Mouse (Mus musculus) embryonic facial prominence, embryonic 14.5 days (tissue): Measurements from ENCODE around the gene Immp2l. TPM values are rescaled to one million over a fixed set of nuclear protein-coding genes. Genes with fewer than 3 reads are reported as not detected.
"Not testable (repeated sequence)": the region's sequence is repeated elsewhere in the genome, so short reads cannot be mapped to it uniquely, and the experiment has no call there.

Experiments
- ATAC-seq: fragments of 200-750 bp; cut with Nextera tagmentation; 2 replicates; pipeline ENCODE4 v1.8.0; 2017; ENCODE audit warnings: low read depth, moderate number of reproducible peaks, moderate TSS enrichment
- DNase-seq: peaks from one replicate; pipeline ENCODE4 v3.0.0-alpha.2; 2015; ENCODE audit warnings: low spot score
- H3K27ac ChIP-seq: fragments of 300-500 bp; sonication (generic); replicated peaks from 2 replicates; pipeline ENCODE4 v1.5.1; 2014; ENCODE audit warnings: low read depth, mild to moderate bottlenecking, low read length, moderate library complexity
- H3K27me3 ChIP-seq: fragments of 300-500 bp; sonication (generic); replicated peaks from 2 replicates; pipeline ENCODE4 v1.6.1; 2014; ENCODE audit warnings: low read length; ENCODE audit not compliant: control insufficient read depth, insufficient read depth
- H3K36me3 ChIP-seq: fragments of 300-500 bp; sonication (generic); 2 replicates; pipeline ENCODE4 v1.6.1; 2014; ENCODE audit warnings: low read length, mixed read lengths; ENCODE audit not compliant: control insufficient read depth, insufficient read depth
- H3K4me1 ChIP-seq: fragments of 300-500 bp; sonication (generic); 2 replicates; pipeline ENCODE4 v1.6.1; 2014; ENCODE audit warnings: antibody characterized with exemption, low read length; ENCODE audit not compliant: control insufficient read depth, insufficient read depth
- H3K4me2 ChIP-seq: fragments of 300-500 bp; sonication (generic); 2 replicates; pipeline ENCODE4 v1.6.1; 2014; ENCODE audit warnings: low read depth, mild to moderate bottlenecking, low read length, moderate library complexity, mixed read lengths
- H3K4me3 ChIP-seq: fragments of 300-500 bp; sonication (generic); 2 replicates; pipeline ENCODE4 v1.5.1; 2014; ENCODE audit warnings: low read depth, mild to moderate bottlenecking, low read length
- H3K9ac ChIP-seq: fragments of 300-500 bp; sonication (generic); 2 replicates; pipeline ENCODE4 v1.6.1; 2014; ENCODE audit warnings: low read depth, mild to moderate bottlenecking, low read length, moderate library complexity, mixed read lengths
- H3K9me3 ChIP-seq: fragments of 300-500 bp; sonication (generic); 2 replicates; pipeline ENCODE4 v1.6.1; 2016; ENCODE audit warnings: low read length; ENCODE audit not compliant: control insufficient read depth
- WGBS: fragments of 180-500 bp; shearing (Covaris S2); extraction: QIAGEN DNeasy Blood & Tissue Kit; methylation state at CpG from one replicate; pipeline ENCODE4 v1.1.7; 2014; 5-methylcytosine and 5-hydroxymethylcytosine counted together
- polyA plus RNA-seq: library from polyadenylated mRNA; unstranded; fragments of >200 nt; fragmentation: Nextera tagmentation; extraction: Ambion mirVana; gene quantifications from 2 replicates; pipeline ENCODE4 v1.2.1, GENCODE M21; 2014

The Immp2l gene
- polyA plus RNA-seq, 1 experiment from 2014 or later, result 15.9 TPM

DNA sequence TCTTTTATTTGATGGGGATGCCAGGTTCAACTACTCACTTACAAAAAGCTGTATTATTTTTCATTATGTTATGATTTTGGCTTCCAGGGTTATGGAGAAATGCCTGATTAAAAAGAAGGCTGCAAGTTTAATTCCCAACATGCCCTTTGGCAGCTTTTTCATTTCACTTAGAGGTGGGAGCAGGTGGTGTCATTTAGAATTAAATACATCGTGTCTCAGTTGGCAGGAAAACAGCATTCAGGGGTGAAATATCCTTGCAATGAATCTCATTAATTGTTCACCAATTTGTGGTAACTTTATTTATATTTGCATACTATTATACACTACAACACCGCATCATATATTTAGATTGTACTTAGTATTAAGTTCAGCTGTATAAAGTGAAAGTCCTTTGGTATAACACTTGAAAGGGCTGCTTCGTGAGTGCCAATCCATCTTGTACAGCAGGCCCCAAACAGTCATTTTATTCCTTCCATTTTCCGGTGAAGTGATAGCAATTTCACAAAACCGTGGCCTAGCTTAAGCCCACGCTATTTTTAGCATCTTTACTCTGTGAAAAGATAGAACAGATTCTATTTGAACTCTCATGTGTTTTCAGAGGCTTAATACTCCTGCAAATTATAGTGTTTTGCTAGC is 818.9 kb downstream of the Immp2l start:
- no peaks in the 10 kb centered on the region for H3K36me3 ChIP-seq
- H3K4me2 ChIP-seq, result no peak overlapping the region
- no peak overlapping the region for H3K9ac ChIP-seq
- H3K4me1 ChIP-seq, result no peaks in the 10 kb centered on the region
- no peaks in the 10 kb centered on the region for H3K9me3 ChIP-seq
- no peak overlapping the region for H3K4me3 ChIP-seq
- no peak overlapping the region for H3K27ac ChIP-seq
- no peaks in the 10 kb centered on the region for H3K27me3 ChIP-seq
- DNase-seq (no peak), ATAC-seq (no peak)
- 59% methylated on average over 6 of the region's 6 CpGs for WGBS

DNA sequence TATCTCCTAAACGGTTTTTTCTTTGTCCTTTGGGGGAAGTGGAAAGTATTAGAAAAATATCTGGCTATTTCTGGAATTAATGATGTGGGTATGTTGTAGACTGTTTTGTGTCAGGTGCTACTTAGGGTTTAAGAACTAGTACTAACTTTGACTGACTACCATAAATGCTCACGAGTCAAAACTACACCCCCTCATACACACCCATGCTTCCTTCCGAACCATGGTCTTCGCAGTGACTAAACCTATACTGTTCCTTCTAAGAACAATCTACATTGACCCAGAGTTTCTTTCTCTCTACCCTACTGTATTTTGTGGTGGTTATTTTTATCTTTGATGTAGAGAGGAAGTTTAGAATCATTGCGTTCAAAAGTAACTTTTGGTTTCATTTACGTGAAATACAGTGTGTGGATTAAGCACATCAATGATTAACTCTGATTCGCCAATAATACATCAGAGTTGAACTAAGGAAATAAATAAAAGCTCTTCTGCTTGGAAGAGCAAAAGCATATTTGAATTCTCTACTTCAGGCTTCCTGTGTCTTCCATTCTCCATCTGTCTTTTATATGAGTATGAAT is 828.1 kb downstream of the Immp2l start:
- Histone ChIP-seq H3K27ac (no peak overlapping the region), H3K27me3 (no peaks in the 10 kb centered on the region), H3K36me3 (no peaks in the 10 kb centered on the region), H3K9ac (no peak overlapping the region), H3K4me3 (no peak overlapping the region), H3K4me2 (no peak overlapping the region), H3K4me1 (no peaks in the 10 kb centered on the region), H3K9me3 (no peaks in the 10 kb centered on the region)
- ATAC-seq (no peak), DNase-seq (no peak)
- 84% methylated on average over 7 of the region's 7 CpGs for WGBS

GRCm38 (mm10) chr12:41859652-41860051 is 835.8 kb downstream of the Immp2l start:
- 48% methylated on average over 5 of the region's 5 CpGs for WGBS
- not testable (repeated sequence) for DNase-seq, H3K36me3 ChIP-seq, H3K27me3 ChIP-seq, H3K27ac ChIP-seq, H3K9ac ChIP-seq, H3K4me3 ChIP-seq, H3K9me3 ChIP-seq, H3K4me1 ChIP-seq, ATAC-seq, H3K4me2 ChIP-seq

DNA sequence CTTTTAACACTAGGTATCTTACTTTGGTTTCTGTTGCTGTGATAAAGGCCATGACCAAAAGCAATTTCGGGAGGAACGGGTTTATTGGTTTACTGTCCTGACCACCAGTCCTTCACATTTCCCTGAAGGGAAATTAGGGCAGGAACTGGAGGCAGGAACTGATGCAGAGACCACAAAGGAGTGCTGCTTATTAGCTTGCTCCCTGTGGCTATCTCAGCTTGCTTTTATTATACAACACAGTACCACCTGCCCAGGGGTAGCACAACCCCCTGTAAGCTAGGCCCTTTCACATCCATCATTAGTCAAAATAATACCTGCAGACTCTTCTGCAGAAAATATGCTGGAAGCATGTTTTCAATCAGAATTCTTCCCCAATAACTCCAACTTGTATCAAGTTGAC is 844.4 kb downstream of the Immp2l start:
- H3K27me3 ChIP-seq, result no peaks in the 10 kb centered on the region
- H3K4me3 ChIP-seq, result no peak overlapping the region
- H3K9me3 ChIP-seq, result peaks cover 7% of the 10 kb centered on the region
- H3K9ac ChIP-seq, result no peak overlapping the region
- H3K36me3 ChIP-seq, result no peaks in the 10 kb centered on the region
- H3K27ac ChIP-seq, result no peak overlapping the region
- 86% methylated on average over 2 of the region's 2 CpGs for WGBS
- ATAC-seq, result no peak
- DNase-seq, result no peak
- H3K4me2 ChIP-seq, result no peak overlapping the region
- no peaks in the 10 kb centered on the region for H3K4me1 ChIP-seq

- Histone ChIP-seq H3K36me3 (no peaks in the 10 kb centered on the region), H3K4me3 (no peak overlapping the region), H3K4me2 (no peak overlapping the region), H3K27me3 (no peaks in the 10 kb centered on the region), H3K9me3 (no peaks in the 10 kb centered on the region), H3K27ac (no peak overlapping the region), H3K9ac (no peak overlapping the region), H3K4me1 (no peaks in the 10 kb centered on the region)
- 71% methylated on average over 2 of the region's 2 CpGs for WGBS
- ATAC-seq (no peak), DNase-seq (no peak)
These were observed 850.1 kb downstream of the Immp2l start for GRCm38 (mm10) chr12:41874015-41874414.

- H3K27me3 ChIP-seq, result no peaks in the 10 kb centered on the region
- WGBS, result 46% methylated on average over 5 of the region's 5 CpGs
These were observed 853.5 kb downstream of the Immp2l start for GRCm38 (mm10) chr12:41877292-41877959.

DNA sequence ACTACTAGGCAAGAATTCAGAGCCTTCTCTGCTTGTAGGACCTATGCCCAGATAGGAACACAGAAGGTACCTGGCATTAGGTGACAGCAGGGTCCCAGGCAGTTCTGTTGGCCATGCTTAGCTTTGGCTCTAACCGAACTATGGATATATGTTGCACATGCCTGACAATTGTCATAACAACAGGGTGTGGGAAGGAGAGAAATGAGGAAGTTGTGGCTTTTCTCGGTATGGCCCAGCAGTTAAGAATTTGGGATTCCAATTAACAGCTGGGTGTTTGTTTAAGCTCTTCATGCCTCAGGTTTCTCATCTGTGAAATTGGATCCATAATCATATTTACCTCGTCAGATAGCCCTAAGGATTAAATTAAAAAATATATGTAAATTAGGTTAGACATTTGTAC is 854.6 kb downstream of the Immp2l start:
- Histone ChIP-seq H3K4me3 (no peak overlapping the region), H3K4me1 (no peaks in the 10 kb centered on the region), H3K27me3 (no peaks in the 10 kb centered on the region), H3K36me3 (no peaks in the 10 kb centered on the region), H3K9ac (no peak overlapping the region), H3K27ac (no peak overlapping the region), H3K9me3 (no peaks in the 10 kb centered on the region), H3K4me2 (no peak overlapping the region)
- DNase-seq, result no peak
- 65% methylated on average over 3 of the region's 3 CpGs for WGBS
- no peak for ATAC-seq

More at GRCm38 (mm10) chr12:41877292-41877959, 853.5 kb downstream of the Immp2l start:
- no peak for ATAC-seq
- Histone ChIP-seq H3K27ac (no peak overlapping the region), H3K9me3 (no peaks in the 10 kb centered on the region), H3K4me1 (no peaks in the 10 kb centered on the region), H3K4me3 (no peak overlapping the region), H3K4me2 (no peak overlapping the region), H3K36me3 (no peaks in the 10 kb centered on the region), H3K9ac (no peak overlapping the region)
- peak; percentile 48 for DNase-seq

DNA sequence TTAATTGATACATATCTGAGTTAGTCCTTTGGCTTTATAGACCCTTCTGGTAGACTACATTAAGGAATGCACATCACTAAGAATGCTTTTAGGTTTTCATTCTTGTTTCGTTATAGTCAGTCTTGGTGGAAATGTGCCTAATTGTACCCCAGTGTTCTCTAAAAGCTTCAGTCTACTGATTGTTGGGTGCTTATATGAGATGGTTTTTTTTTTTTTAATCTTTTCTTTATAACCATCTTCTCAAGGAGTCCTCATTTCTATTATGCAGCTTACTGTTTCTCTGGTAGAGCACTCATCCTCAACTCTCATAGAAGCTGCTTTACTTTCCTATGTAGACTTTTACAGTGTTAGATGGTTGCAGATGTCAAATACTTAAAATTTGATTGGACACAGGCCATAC is 855.1 kb downstream of the Immp2l start:
- Histone ChIP-seq H3K36me3 (no peaks in the 10 kb centered on the region), H3K9ac (no peak overlapping the region)
- WGBS, result 88% methylated on average over 1 of the region's 1 CpGs

DNA sequence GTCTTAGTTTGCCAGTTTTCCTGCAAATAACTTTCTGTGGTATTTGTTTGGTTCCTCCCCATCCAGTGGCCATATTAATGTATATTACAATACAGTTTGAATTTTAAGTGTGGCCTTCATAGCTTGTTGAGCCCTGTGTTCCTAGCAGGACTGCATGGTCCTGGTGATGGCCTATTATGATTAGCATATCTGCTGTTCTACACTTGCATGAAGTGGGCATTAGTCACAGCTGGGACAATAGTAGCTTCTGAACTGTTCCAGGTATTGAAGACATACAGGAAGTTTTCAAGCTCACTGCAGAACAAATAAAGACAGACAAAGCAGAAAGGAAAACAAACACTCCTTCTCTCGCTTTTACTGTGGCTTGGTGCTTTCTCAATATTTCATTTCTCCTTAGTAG is 855.5 kb downstream of the Immp2l start:
- no peaks in the 10 kb centered on the region for H3K36me3 ChIP-seq
- no peak overlapping the region for H3K4me2 ChIP-seq
- DNase-seq (no peak), ATAC-seq (no peak)
- H3K4me3 ChIP-seq, result no peak overlapping the region
- no peaks in the 10 kb centered on the region for H3K9me3 ChIP-seq
- H3K4me1 ChIP-seq, result no peaks in the 10 kb centered on the region
- H3K9ac ChIP-seq, result no peak overlapping the region
- no peak overlapping the region for H3K27ac ChIP-seq
- no peaks in the 10 kb centered on the region for H3K27me3 ChIP-seq
- WGBS, result 81% methylated on average over 1 of the region's 1 CpGs

More for the DNA sequence above, 855.1 kb downstream of the Immp2l start:
- Histone ChIP-seq H3K27ac (no peak overlapping the region), H3K4me2 (no peak overlapping the region), H3K9me3 (no peaks in the 10 kb centered on the region), H3K4me3 (no peak overlapping the region), H3K27me3 (no peaks in the 10 kb centered on the region), H3K4me1 (no peaks in the 10 kb centered on the region)
- ATAC-seq (no peak), DNase-seq (no peak)
